Mouse (Mus musculus) T-helper 17 cell (primary cell): ENCODE data around the gene Insig2.

Experiments
- in situ Hi-C, 2 experiments: fragments of 300-600 bp; cut with MboI, MseI; formaldehyde crosslinking; loops; 1 replicate in 1 of 2; 2 replicates in 1 of 2; pipeline ENCODE4 v1.15.1; 2025; ENCODE audit warnings: high pct_unique_total_duplicates in 2 of 2

Gene Insig2

DNA sequence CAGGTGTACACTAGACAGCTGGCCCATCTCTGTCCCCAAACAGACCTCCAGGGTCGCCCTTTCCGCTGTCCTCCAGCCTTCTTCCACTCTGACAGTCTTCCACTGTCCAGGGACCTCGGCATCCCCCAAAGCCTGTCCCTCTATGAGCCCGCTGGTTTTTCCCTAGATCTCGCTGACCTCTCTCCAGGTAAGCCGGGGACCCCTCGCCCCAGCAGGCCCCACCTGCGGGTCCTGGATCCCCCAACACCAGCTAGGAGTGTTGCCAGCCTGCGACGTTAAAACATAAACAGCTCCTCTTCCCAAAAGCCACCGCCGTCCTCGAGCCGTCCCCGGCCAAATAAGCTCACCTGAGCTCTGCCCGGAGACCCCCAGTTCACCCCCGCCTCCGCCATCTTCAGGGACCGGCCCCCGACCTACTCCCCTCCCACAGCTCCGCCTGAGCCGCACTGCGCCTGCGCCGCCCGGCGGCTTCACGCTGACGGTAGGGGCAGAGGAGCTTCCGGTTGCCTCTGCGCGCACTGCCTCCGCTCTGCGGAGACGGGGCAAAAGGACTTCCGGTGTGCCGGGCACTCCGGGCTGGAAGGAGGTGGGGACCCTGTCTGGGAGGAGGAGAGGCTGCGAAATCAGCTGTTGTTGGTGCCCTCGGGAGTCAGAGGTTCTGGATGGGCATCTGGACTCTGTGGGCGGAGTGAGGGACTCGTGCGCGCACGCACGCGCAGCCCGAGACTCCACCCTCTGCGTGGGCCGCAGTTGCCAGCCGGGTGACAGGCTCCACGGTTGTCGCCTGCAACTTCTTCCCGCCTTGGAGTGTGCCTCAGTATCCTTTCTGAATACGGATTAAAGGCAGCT, 4.8 kb downstream of the Insig2 start:
- in situ Hi-C loops = loop anchor here in 1 of 2 experiments (5.0 to 10.0 kb wide), 2 partner anchors 240 to 1193 kb away; partner anchors contain the start of gene Ddx18

DNA sequence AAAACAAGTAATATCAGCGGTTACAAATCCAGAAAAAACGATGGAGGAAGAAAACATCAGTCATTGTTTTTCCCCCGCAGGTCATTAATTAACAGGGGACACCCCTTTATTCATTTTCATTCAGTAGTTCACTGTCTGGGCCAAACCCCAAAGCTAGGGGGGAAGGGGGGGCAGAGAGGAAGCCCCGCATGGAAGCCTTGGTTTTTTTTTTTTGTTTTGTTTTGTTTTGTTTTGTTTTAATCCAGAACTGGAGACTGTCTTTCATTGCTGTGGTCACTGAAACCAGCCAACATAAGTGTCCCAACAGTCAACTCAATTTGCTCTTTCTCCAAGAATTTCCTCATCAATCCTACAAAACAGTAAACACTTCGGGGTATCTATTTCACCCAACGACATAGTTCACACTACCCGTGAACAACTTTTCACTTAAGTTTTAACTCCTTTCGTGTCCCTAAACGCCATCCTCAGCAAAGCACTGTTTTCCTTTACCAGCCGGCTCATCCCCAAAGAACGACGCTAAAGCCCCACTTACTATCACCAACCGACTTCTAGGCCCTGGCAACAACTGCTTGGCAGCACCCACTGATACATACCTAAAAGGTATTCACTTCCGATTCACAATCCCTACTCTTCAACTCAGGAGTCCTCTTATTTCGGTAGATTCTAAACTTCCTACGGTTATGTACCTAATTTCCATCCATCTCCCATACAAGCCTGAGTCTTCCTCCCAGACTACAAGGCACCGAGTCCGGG, 5.6 kb downstream of the Insig2 start:
- in situ Hi-C loops = loop anchor here in 1 of 2 experiments (5.0 to 10.0 kb wide), 2 partner anchors 241 to 1192 kb away; partner anchors contain the start of gene Ddx18

DNA sequence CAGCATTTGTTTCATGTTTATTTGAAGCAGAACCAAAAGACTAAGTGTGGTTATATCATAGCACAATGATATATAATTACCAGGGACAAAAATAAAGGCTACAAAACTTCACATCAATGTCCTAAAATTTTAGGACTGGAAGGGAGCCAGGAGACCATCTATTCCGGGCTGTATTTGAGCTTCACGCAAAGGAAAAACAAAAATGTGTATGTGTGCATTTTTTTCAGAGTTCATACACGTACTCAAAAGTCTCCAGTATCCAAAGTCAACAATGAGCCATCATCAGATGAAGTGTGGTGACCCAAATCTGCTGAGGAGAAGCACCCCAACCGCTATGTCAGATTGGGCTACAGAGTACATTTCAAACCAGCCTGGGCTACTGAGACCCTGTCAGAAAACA, 8.9 kb downstream of the Insig2 start:
- in situ Hi-C loops = loop anchor here in 1 of 2 experiments (10.0 kb wide), 1 partner anchor 1189 kb away; no protein-coding TSS in a partner anchor

DNA sequence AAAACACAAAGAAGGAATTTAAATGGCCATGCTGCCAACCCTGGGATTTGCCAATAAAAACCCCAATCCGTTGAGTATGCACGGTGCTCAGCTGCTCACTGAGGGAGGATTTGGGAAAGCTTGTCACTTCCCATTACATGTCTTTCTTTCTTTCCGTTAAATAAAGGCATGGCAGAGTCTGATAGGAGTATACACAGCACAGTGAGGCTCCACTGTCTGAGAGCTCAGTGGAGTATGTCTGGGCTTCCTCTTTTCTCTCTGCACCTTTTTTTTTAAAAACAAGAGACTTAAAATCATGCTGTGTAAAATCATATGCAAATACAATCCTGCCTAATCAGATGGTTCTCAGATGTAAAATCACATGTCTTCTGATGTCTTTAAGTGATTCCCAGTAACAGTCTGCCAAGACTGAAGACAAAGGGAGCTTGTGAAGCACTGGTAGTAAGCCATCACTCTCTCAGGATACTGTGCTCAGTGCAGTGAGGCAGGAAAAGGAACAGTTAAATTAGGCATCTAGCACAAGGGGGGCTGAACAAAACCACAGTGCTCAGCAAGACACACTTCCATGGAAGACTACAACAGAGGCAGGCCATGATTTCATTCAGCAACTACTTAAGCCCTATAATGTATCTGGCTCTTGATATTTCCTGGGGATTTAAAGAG, 17.5 kb downstream of the Insig2 start:
- in situ Hi-C loops = no loop called here

DNA sequence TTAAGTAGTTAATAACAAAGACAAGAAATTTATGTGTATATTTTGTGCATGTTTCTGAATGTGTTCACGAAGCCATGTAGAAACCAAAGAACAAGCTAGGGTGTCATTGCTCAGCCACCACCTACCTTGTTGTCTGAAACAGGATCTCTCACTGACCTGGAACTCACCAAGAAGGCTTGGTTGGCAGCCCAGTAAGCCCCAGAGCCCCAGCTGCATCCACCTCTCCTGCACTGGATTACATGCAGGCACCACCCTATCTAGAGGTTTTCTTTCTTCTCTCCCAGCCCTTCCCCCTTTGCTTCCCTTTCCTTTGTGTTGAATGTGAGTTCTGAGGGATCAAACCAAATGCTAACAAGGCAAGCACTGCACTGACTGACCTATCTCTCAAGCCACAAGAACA, 19.2 kb downstream of the Insig2 start:
- in situ Hi-C loops = no loop called here

DNA sequence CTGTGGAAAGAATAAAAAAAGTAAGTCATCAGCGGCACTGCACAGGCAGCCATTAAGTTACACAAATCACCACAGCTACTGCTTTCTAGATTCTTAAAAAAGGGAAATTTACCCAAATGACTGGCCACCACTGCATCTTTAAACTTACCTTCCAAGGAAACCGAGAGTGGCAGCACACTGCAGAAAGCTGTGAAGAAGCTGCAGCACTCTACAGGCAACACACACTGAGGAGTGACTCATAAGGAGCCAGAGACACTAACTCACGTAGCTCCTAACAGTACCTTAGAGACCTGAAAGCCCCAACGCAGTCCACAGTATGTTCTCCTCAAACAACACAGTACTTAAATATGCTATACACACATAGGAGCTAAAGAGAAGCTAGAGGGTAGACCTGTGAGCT, 20.1 kb downstream of the Insig2 start:
- in situ Hi-C loops = no loop called here

DNA sequence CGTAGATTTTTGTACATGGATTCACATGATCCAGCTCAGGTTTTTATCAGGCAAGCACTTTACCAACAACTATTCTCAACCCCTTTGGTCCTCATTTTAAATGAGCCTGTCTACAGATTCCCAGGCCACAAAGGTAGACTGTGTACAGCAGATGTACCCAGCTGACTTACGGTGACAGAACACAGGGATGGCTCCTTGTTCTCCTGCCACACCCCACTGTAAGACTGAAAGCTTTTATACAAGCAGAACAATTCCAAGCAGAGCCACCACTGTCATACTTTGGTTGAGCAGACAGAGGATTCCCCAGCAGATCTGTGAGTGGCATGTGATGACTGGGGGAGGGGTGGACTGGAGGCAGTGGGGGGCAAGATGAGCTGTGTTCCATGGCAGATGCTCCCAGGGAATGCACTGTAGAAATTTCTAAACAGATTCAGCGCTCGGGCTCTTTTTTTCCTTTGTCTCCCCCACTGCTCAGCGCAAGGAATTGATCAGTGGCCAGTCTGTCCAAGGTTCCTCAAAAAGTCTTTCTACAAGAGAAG, 35.6 kb downstream of the Insig2 start:
- in situ Hi-C loops = no loop called here

DNA sequence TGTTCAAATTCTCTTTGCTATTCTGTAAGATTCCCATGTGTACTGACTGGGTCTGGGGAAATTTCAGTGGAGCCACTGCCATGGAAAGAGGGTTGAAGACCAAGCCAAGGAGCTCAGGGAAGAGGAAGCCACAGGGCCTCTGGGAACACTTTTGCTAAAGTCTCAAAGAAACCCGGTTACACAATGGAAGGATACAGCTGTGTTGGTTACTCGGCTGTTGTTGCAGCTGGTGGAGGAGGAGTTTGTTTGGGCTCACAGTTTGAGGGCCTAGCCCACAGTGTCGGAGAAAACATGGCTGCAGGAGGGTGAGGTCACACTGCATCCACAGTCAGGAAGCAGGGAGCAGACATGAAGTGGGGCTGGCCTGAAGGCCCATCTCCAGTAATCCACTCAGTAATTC, 38.8 kb downstream of the Insig2 start:
- in situ Hi-C loops = no loop called here

DNA sequence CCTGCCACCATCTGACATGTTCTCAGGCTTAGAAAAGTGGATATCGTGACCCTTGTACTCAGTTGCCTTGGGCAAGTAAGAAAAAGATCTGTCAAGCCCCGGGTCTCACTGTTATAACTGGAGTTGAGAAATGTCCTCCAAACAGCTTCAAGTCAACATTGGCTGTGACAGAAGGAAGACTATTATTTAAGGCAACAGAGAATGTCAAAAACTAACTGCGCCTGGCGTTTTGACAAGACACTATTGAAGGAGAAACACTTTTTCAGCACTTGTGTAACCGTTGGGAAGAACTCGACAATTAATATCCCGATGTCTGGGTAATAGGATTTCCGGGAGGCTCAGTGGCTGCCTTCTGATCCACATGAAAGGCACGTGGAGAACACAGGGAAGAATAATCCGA, 41.5 kb downstream of the Insig2 start:
- in situ Hi-C loops = no loop called here

DNA sequence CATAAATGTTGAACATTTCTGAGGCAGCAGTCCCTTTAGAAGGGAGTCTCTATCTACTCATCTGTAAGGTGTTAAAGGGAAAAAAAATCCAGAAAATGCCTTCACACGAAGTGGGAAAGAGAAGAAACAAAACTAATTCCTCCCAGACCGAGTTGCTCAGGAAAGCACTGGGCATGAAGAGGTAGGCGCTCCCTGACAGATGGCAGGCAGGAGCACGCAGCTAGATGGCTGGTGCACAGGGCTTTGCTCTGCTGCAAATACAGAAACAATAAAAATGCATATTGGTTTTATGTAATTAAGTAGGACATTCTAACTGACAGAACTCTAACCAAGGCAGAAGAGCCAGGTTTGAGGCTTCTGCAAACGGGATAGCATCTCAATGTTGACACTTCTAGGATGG, 42.0 kb downstream of the Insig2 start:
- in situ Hi-C loops = no loop called here

DNA sequence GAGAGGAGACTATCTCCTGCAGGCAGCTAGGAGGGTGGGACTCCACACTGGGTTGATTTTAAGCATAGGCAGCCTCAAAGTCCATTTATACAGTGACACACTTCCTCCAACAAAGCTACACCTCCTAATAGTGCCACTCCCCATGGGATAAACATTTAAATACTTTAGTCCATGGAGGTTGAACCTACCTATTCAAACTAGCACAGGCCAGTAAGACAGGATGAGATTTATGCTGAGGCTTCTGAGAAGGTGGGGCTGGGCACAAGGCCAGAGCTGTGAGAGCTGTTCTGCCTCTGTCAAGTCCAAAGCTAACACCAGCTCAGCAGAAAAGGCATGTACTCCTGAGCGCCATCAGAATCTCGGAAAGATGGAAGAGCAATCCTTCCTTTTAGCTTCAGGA, 48.2 kb downstream of the Insig2 start:
- in situ Hi-C loops = no loop called here

DNA sequence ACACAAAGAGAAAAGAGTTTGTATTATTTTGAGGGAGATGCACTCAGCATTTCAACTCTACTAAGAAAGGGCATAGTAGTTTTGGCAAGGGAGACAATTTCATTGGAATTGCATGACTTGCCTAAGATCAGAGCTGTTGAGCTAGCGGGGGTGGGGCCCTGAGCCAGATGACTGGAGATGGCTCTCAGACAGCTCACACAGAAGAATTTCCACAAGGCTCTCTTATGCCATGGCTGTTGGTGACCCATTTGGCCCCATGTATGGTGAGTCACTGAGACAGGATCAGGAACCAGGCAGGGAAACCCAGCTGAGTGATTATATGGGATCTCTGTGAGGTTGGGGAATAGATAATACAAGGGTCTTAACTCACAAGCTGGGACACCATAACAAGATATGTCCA, 51.9 kb downstream of the Insig2 start:
- in situ Hi-C loops = no loop called here

DNA sequence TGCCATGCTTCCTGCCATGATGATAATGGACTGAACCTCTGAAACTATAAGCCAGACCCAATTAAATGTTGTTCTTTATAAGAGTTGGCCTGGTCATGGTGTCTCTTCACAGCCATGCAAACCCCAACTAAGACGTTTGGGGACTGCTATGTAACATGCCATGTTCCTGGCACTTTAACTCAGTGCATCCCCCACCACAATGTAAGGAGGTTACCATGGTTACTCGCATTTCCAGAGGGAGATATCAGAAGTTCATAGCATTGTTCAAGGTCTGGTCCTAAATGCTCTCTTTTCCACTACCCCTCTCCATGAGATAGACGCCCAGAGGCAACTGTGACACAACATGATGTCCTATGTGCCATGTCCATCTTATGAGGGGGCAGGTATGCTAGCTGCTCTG, 54.0 kb downstream of the Insig2 start:
- in situ Hi-C loops = no loop called here

DNA sequence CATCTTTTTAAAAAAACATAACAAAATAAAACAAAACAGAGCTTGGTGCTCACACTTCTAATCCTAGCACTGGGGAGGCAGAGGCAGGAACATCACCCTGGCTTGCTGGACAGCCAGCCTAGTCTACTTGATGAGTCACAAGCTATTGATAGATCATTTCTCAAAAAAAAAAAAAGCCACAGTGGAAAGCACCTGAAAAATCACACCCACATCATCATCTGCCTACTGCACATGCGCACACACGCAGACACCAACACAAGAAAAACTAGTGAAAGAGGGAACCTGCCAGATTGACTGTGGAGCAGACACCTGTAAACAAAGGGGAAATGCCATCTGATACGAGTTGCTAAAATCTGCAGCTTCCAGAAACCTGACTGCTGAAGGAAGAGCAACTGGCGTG, 54.9 kb downstream of the Insig2 start:
- in situ Hi-C loops = no loop called here

DNA sequence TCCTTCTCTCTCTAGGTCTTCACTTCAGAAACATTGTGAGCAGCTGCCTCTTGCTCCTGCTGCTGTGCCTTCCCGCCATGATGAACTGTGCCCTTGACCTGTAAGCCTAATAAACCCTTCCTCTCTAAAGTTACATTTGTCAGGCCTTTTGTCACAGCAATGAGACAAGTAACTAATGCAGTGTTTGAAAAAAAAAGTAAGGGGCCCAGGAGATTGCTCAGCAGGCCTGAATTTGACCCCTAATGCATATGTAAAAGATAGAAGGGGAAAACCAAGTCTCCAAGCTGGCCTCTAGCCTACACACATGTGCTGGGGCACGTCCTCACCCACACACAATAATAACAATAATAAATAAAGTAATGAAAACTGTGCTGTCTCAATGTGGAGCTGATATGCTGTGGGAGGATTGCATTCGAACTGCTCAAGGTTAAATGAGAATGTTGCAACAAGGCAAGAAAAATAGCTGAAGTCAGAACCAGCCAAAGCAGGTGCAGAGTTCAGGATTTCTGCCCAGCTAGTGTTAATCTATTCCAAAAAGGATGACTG, 56.4 kb downstream of the Insig2 start:
- in situ Hi-C loops = no loop called here

DNA sequence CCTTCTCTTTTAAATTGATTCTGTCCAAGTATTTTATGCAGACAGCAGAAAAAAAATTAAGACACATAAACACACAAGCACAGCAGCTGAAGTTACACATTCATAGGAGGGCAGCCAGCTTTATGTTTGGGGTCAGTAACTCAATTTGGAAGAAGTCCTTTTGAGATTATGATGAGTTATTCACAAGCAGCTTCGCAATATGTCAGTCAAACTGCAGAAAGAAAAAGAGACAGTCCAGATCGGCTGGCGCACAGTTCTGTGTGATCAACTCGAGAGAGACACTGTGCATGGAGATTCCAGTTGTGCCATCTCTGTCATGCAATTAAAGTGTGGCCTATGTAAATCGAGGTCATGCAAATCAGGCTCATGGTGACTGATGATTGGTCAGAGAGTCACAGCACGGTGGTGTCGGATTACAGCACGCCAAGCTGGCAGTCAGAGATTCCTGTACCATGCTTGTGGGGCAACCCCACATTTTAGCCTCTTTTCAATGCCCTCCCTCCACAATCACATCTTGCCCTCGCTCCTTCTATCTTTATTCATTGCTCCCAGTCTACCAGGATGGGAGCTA, 72.1 kb downstream of the Insig2 start:
- in situ Hi-C loops = no loop called here
